Mouse (Mus musculus) c-Kit-positive CD71-positive TER-119-negative erythroid progenitor cells, embryonic 14.5 days (primary cell): ENCODE measurements around the gene Agbl1.
A peak's percentile ranks its signal among the peaks of the same experiment; 100 is the strongest.

Source experiments
- DNase-seq: peaks from one replicate; pipeline ENCODE4 v3.0.0-alpha.2; 2013; ENCODE audit warnings: low read depth

Agbl1 gene

DNA sequence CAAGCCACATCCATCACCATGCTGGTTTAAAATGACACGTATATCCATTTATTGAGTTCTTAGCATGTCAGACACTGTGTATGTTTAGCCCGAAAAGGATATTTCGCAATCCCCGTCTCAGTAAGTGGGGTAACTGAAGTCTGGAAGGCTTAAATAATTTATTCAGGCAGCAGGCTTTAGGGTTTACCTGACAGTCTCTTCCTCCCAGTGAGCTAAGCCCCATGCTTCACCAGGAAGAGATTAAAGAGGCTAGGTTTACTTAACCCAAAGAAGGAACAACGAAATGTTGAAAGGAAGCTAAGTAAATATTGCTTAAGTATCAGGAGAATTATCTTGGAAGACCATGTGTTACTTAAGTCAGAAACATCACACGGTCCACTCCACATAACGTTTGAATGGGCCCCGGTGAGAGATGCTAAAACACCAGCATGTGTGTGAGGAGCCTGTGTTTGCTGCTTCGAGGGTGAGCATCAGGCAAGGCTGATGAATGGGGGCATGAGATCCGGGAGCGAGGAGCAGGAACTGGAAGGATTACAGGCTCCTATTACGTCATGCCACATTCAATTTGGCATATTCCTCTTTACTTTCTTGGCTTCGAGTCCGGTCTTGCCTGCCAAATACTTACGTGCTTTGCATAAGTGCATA is 162.7 kb downstream of the Agbl1 start:
- no peak for DNase-seq

DNA sequence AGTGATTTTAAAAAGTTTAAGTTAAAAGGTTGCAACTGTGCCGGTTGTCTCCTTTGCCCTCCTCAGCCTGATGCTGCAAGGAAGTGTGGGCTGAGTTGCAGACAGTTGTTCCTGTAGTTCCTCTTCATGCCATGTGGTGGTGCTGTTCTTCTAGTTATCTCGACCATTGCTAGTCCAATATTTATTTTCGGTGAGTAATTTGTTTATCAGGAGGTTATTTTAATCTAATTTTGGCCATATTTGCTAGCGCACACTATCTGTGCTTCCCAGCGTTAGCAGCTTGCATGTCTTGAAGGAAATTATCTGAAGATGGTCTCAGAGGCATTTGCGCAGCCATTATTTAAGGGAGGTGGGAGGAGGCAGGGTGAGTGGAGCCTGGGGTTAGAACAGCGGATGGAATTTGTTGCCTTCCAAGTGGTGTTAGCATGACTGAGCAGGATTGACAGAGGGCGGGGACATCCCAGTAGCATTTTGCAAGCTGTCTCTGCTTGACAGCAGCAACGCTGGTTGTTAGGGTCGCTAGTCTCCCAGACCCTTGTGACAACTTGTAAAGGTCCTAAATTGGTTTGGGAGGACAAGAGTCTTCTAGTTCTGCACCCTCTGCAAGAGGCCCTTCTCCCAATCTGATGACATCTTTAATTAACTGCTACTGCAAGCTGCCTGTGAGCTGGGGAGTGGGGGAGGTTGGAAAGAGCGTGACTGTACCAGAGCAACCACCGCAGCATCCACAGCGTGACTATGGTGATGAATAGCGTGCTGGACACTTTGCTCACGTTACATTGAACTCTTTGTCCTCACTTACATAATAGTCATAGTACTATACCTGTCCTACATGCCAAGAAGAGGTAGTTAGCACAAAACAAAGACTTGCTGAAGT is 163.5 kb downstream of the Agbl1 start:
- DNase-seq, result peak; percentile 8

DNA sequence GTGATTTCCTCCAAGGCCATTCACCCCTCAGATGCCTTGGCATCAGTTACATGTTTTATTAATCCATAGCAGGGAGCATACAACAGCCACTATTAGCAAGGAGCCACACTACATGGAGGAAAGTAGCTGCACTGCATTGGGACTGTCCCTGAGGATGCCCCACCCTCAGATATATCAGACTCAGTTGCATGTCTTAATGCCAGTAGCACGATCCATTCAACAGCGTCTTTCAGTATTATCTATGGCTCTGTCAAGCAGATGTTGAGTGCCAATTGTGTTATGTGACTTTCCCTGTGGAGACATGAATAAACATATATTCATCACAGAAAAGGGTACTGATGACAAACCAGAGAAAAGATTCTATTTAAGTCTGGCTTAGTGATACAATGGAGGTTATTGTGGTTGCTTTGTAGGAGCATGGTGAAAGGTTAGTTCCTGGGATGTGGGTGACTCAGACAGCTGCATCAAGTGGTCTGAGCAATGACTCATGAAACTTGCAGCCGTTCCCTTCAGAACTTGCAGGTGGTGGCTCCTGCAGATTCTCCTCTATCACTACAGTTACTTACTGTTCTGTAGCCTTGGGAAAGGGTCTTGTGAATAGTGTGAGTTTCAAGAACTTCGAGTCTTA is 178.4 kb downstream of the Agbl1 start:
- no peak for DNase-seq

DNA sequence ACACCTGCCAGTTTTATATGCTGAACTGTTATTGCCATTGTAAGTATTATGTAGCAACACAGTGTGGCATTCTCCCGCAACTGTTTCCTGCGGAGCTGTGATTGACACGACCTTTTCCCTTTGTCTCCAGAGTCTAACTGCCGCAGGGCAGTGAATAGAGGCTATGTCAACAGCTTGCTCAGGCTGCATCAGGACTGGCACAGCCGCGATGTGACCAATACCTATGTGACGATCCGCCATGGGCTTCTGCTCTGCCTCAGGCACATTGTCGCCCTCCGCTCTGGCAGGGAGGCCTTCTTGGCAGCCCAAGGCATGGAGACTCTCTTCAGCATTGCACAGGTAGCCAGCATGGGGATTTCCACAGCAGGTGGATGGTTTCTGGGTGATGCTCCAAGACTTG is 179.3 kb downstream of the Agbl1 start:
- no peak for DNase-seq

DNA sequence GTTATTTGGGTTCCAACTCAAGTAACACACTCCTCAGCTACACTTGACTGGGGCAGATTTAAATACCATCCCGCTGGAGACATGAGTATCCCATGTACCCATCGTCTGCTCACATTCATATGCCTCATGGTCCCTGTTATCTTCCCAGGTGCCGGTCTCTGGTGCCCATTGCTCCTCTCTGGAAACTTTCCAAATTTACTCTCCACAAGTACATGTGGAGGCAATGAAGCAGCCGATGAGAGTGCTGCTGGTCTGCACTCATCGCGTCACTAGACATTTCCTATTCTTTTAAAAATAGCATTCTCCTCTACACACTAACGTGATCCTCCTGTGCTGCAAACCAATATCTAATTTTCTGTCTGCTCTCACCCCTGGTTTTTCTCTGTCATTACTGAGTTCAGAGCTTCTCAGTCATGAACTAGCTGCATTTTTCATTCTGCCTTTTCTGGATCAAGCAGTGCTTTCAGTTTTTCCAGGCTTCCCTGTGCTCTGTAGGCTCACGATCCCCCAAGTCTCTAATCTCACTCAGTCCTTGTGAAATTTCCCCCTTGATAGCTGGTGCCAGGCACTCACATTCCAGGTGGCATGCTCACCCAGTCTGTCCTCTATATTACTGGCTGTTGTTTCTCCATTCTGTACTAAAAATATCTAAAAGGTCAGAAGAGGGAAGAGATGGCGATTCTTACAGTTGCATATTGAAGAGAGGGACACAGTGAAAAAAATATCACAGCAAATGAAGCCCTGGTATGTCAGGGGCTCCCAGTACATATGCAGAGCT is 180.9 kb downstream of the Agbl1 start:
- no peak for DNase-seq

DNA sequence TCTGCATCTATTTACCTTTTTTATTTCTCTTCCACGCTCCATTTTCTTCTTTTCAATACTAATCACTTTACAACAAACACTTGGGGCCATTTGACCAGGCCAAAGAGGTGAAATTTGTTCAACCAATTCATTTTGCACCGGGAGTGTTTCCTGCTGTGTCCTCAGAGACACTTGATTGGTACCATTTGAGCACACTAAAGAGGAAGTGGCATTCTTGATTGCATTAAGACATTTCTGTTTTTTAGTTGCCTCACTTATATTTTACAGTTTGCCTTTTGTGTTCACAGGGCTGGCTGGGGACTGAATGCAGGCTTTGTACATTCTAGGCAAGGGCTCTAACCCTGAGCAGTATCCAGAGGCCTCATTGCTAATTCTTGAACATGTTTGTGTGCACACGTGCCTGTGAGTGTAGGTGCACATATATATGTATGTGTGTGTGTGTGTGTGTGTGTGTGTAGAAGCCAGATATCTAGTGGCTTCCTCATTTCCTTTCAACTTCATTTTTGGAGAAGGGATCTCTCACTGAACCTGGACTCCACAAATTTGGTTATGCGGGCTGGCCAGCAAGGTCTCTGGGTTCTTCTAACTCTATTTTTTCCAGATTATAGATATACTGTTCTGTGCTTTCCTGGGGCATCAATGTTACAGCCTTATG is 182.4 kb downstream of the Agbl1 start:
- no peak for DNase-seq

DNA sequence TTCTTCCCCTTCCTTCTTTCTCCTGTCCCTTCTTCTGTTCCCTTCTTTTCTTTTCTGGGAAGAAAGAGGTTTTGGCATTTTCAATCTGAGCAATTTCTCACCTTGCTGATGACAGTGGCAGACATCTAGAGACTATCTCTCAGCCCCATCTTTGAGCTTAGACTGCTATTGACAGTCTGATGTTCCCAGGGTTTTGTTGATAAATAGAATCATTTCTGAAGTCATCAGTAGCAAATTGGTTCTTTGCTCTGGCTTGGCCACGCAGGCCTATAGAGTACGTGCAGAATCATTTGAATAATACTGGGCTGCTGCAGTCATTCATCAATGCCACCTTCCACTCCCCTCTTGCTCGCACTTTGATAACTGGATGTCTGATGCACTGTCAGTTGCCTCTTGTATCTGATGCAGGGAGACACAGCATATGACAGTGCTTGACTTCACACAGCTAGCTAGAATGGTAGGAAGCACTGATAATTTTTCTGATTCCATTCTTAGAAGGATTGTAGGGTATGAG is 186.5 kb downstream of the Agbl1 start:
- no peak for DNase-seq

DNA sequence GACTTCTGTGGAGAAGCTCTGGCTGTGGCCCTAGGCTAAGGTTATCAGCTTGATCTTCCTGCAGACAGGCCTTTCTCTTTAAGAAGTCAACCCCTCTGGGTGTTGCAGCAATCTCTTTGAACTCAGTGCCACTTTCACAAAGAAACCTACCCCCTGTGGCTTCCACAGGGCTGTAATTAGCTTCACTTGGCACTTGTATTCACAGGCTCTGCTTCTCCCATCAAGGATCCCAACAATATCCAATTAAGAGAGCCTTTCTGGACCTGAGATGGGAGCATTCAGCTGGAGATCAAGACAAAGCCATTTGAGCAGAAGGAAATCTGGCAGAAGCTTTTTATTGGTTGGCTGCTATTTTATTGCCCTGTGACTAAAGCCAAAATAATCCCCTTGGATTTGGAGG is 208.9 kb downstream of the Agbl1 start:
- DNase-seq, result no peak

DNA sequence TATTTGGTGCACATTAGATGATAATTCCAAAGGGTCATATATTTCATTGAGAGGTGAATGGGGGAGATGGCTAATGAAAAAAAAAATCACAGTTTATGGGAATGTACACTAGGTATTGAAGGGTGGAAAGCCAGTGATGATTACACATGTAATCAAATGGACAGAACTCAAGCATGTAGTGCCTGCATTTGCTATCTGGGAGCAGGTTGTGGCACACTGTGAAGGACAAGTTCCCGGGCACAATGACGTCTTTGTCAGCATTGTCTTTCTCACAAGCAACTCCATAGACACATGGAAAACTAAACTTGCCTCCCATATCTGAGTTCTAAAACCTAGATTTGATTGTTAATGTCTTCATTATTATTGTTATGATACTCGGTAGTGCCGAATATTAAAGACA is 209.3 kb downstream of the Agbl1 start:
- no peak for DNase-seq

DNA sequence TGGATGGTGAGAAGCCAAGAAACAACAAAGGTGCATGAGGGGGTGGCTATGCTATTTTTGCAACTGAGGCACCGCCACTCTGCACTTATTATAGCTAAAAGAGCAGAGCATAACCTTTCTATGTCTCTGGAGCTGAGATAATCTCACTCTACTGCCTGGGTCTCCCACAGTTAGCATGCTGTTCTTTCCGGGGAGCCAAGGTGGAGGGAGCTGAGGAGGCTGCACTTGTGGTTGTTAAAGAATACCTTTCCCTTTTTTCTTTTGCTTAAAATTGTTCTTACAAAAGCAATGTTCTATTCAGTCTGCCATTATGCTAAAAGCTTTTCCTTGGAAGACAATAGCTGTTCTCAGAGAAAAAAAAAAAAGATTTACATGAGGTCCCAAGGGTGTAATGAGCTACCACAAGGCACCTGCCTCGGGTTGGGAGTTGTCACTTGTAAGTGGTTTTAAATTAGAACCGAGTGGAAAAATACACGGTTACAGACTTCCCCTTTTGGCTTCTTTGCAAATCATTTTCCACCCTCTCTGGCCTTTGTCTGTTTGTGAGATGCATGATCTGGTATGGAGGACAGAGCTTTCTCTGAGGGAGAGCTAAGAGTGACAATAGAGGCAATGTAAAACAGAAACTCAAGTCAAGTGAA is 232.8 kb downstream of the Agbl1 start:
- no peak for DNase-seq

DNA sequence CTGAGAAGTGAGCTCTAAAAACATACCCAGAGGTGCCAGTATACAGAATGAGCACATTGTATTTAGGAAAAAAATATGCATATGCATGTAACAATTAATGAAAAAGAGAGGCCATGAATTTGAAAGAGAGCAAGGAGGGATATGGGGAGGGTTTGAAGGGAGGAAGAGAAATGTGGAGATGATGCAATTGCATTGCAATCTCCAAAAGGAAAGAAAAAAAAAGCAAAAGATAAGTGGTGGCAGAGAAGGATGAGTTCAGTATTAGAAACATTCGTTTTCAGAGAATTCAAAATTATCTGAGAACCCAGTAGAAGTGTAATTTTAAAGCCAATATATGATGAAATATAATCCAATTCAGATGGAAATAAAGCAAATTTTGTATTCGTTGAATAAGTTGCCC is 236.7 kb downstream of the Agbl1 start:
- DNase-seq, result no peak

DNA sequence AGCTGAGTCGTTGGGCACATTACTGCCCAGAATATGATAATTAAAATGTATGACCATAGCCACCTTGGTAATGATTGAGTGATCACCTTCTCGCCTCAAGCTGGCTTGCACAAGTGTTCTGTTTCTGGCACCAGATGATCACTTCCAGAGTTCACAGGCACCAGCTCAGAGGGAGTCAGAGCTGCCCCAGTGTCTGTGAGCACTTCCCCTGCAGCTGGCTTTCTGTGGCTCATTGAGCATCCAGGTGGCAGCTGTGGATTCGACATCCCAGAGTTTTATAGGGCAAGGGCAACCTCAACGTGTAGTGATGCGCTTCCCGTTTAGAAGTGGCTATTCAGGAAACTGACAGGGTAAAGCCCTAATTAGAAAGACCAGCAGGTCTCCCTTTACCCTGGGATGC is 244.5 kb downstream of the Agbl1 start:
- no peak for DNase-seq

DNA sequence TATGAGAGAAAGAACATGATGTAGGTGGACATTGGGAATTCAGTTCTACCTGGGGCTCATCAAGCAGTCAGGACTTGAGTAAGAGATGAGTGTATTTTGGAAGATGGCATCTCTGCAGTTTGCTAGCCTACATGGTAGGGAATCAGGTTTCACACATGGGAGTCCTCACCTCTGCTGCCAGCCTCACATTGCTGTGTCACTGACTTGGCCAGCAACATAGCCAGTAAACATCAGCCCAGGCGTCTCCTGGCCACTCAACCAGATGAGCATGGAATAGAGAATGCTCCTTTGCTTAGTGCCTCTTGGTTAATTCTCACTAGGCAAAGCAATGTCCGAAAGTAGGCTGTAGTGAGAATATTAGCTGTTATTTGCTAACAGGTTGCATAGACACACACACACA is 255.9 kb downstream of the Agbl1 start:
- DNase-seq, result no peak

DNA sequence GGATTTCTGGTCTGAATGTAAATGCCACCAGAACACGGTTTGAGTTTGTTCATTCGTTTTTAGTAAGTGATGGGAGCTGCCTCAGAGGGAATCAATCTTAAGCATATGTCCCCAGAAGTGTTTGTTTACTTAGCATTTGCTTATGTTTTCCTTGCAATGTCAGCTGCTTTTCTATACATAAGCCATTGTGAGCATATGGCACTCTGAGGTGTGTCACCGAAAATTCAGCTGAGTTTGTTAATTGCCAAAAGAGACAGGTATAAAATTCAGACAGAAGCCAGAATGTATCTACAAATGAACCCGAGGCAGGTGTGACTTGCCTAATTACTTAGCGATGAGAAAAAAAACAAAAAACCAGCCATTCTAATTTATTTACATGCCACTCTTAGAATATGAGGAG is 257.8 kb downstream of the Agbl1 start:
- DNase-seq, result no peak

DNA sequence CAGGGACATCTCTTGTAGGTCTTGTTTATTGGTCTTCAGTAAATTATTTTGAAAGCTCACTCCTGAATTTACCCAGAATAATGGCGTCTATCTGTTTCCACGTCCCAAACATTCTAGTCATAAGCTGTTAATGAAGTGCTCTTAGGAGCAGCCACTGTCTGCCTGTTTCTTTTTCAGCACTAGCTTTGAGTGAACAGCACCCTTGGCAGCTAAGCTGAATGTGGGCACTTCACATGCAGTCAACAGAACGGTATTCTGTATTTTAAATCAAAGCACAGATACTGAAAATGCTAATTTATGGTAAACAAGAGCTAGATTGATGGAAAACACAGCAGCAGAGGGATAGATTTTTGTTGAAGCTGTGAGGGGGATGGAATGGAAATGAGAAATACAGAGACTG is 294.6 kb downstream of the Agbl1 start:
- no peak for DNase-seq

DNA sequence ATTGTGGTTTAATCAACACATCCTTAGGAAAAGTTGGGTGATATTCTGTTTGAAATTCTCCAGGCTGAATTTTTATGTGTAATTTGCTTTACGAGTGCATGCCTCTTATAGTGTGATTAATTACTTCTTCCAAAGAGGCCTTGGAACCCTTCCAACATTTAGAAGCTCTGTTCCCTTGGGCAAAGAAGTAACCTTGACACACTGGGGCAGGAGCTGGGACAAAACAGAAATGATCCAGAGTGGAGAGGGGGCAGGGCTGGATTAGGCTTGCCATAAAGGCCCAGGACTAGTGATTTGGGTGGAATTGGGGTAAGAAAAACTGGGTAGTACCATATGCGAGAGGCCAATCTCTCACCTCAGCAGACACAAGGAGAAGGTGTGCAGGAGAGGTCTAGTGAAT is 316.8 kb downstream of the Agbl1 start:
- DNase-seq, result no peak

DNA sequence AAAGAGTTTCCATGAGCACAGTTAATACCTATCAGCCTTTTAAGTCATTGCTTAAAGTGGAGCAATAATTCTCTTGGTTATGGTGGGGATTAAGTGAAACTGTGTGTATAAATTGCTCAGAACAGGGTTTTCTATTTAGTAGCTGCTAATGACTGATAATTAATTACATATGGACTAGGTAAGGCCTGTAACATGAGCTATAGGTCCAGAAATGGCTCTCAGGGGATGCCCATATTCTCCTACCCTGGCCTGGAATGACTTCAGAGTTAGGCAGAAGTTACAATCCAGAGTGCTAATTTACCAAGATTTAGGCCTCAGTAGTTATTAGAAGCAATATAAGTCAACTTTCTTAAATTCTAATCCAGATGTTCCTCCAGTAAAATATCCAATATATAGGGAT is 317.6 kb downstream of the Agbl1 start:
- no peak for DNase-seq

DNA sequence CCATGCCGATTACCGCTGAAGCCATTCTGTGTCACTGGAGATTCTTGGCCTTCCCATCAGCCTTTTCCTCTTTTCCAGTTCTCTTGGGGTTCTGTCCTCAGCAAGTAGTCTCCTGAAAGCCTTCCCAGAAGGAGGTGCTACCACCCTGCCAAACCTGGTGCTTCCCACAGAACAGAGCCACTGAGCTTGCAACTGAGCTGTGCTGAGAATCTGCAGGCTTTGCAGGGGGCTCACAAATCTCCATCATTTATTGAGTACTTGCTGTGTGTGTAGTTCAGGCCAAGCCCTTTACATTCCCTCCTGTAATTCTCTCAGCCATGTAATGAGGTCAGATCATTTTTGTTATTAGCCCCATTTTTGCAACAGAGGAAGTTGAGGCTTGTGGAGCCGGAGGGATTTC is 322.2 kb downstream of the Agbl1 start:
- no peak for DNase-seq

DNA sequence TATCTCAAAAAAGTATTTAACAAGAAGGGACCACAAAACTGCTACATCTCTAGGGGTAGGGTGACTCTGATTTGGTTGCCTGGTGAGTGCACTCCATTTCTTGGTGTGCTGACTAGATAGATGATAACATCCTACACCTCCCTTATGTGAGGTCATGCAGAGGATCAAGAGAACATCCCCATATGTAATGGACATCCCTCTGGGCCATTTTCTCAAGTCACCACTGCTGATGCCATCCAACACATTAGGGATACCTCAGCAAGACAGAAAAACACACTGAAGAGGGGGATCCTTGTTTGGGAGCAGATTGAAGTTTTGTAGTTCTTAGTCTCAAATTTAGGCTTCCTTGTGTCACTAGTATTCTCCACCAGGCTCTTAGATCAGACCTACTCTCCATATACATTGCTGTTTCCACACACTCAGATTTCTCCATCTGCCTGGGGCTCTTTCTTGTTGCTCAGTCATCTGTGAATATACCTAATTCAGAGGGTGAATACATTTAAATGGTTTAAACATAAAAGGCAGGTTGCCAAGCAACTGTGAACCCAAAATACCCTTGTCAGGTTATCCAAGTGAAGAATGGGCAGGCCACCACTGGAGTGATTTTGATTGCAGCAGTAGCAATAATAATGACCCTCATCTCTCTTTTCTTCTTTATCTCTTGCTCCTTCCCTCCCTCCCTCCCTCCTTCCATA is 331.0 kb downstream of the Agbl1 start:
- no peak for DNase-seq

DNA sequence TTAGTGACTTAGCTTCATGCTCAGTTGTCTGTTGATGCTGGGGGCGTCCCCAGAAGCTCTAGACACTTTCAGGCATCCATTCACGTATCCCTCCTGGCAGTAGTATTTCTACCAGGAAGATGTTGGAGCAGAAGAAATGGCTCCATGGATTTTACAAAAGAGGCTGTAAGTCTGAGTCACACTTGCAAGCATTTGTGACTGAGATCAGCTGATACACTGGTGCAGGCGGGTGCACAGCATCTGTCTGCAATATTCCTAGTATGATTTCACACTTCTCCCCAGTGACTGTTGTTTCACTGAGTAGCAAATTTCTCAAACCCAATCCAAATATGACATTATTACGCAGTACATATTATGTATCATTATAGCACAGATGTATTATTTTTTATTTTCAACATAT is 332.8 kb downstream of the Agbl1 start:
- no peak for DNase-seq
